Mouse (Mus musculus) cerebellum, postnatal 10 days (tissue): Measurements from ENCODE around the gene Ago4.
A peak's percentile ranks its signal among the peaks of the same experiment; 100 is the strongest.
"Not testable (repeated sequence)": the region's sequence is repeated elsewhere in the genome, so short reads cannot be mapped to it uniquely, and the experiment has no call there.

Experiments used
- DNase-seq, 2 experiments: peaks; one replicate each; pipeline ENCODE4 v3.0.0; 2021; ENCODE audit warnings: mixed read lengths in 2 of 2

Ago4 gene

GRCm38 (mm10) chr4:126532827-126533728, at the start of gene Ago4:
Gene Ago4, minus strand, starts transcription at chr4:126533472.
- peak; percentile 86 to 92 for DNase-seq

DNA sequence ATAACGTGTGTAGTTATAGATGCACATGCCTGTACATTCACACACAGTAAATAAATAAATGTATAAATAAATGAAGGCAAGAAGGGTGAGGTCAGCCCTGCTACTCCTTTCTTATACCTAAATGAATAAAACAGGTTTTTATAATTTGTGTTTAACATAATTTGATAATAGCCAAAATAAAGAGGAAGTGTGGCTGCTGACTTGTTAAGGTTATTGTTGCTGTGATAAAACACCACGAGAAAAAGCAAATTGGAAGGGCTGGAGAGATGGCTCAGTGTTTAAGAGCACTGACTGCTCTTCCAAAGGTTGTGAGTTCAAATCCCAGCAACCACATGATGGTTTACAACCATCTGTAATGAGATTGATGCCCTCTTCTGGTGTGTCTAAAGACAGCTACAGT, 45.8 kb upstream of the Ago4 start:
- no peak for DNase-seq

DNA sequence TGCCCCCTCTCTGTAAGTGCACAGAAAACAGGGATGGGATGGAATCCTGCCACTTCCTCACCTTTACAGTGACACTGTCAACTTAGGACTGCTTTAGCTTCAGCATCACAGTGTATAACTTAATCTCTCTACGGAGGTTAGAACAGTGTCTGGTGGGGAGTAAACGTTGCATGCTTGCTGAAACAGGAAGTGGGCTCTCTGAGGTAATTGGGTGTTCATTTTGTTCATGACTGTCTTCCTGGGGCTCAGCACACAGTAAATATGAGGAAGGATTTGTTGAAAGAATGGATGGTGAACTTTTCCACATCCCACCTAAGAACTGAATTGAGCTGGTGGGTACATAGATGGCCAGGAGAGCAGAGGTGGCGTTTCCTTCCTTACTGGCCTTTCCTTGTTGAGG, 44.6 kb upstream of the Ago4 start:
- no peak for DNase-seq

DNA sequence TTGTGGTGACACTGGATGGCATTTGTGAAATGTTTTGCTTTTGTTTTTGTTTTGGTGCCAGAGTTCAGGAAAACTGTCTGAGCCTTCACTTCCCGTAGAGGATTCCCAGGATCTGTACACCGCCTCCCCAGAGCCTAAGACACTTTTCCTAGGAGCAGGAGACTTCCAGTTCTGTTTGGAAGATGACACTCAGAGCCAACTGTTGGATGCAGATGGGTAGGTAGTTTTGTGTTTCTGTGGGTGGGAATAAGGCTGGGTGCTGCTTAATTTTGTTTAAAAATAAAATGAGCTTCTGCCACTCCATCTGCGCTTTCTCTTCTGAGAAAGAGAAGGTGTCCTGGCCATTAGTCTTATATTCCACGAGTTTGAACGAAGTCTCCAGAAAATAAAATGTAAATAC, 43.0 kb upstream of the Ago4 start:
- no peak for DNase-seq

DNA sequence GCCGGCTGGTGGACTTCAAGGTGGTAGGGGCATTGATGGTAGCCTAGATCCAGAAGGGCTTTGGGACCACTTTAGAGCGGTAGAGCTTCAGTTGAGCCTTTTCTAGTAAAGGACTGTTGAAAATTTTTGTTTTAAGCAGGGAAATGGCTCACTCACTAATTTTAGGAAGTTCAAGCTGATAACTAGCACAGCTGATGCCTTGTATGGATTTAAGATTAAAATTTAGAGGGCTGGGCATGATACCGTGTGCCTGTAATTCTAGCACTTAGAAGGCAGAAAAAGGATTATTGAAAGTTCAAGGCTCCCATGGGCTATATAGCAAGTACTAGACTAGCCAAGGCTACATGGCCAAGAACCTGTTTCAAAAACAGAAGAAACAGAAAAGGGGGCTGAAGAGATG, 36.5 kb upstream of the Ago4 start:
- no peak for DNase-seq

DNA sequence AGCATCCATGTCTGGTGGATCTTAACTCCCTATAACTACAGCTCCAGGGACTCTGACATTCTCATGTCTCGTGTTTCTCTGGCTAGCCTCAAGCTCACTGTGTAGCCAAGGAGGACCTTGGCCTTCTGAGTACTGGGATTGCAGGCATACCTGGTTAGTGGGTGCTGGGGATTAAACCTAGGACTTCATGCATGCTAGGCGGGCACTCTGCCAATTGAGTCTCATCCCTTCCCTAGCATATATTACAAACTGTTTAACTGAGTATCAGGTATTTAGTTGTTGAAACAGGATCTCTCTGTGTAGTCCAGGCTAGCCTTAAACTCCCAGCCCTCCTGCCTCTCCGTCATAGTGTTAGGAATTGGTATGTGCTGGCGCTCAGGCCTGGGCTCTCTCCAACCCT, 34.0 kb upstream of the Ago4 start:
- peak in 1 of 2 experiments; percentile 7 for DNase-seq

- no peak for DNase-seq
These were observed 30.5 kb upstream of the Ago4 start for GRCm38 (mm10) chr4:126563798-126564197.

DNA sequence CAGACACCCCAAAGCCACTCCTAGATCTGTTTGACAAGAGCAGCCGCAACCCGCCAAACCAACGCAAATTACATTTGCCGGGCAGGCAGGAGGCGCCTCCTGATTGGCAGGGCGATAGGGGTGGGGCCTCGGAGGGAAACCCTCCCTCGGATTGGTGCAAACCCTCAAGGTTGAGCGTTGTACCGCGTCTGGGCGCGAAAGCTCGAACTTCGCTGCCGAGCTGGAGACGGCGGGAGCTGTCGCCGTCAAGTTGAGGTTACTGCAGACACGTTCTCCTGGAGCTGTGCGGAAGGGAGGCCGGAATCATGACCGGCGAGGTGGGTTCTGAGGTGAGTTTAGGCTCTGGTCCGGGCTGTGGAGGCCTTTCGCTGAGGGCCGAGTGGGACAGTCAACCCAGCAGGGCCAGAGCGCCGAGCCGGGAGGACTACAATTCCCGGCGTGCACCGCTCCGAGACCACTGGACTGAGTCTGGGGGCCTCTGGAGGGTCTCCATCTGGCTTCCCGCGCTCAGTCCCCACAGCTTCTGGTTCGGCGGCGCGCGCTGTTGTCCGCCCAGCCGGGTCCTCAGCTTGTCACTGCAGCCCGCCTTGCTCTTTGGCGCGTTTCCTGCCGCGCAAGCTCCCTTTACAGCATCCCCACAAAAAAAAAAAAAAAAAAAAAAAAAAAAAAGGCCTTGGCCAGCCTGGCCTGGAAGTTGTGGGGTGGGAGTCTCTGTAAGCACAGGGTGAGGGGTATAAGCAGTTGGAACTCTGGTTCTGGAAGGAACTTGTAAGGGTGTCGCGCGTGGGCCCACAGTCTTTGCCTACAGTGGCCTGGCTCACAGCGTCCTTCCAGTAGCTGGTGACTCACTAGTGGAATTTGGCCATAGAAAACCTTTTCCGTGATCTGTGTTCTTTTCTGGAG, 23.8 kb upstream of the Ago4 start, which contains the start of gene Clspn:
Gene Clspn, plus strand, starts transcription at position 127 of the 903 bp plus-strand sequence.
- peak; percentile 93 to 95 for DNase-seq

- DNase-seq: peak; percentile 33 to 70
These were observed 21.2 kb upstream of the Ago4 start for GRCm38 (mm10) chr4:126554462-126554861.

DNA sequence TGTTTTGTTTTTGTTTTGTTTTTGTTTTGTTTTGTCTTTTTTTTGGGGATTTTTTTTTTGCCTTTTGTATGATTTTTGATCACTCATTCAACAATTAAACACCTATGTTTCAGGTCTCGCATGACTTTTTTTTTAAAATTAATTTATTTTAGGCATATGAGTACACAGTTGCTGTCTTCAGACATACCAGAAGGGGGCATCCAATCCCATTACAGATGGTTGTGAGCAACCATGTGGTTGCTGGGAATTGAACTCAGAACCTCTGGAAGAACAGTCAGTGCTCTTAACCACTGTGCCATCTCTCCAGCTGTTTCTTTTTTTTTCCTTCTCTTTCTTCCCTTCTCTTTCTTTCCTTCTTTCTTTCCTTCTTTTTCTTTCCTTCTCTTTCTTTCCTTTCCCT, 20.4 kb upstream of the Ago4 start:
- no peak for DNase-seq

DNA sequence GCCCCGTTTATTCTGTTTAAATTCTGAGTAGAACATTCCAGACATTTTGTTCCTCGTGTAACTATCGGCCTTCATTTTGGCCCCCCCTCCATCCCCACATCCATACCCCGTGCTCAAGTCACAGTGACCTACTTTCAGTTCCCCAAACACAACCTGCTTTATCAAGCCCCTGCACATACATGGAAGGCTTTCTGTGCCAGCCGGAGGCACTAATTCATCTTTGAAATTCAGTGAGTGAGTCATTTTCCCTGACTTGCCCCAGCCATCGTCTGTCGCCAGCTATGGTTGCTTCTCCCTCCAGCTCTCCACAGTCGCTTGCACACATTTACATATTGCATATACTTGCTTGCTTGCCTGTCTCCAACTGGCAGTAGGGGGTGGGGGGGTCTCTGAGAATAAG, 19.8 kb upstream of the Ago4 start:
- DNase-seq: no peak

GRCm38 (mm10) chr4:126552136-126552535, 18.9 kb upstream of the Ago4 start:
- DNase-seq: peak in 1 of 2 experiments; percentile 9

DNA sequence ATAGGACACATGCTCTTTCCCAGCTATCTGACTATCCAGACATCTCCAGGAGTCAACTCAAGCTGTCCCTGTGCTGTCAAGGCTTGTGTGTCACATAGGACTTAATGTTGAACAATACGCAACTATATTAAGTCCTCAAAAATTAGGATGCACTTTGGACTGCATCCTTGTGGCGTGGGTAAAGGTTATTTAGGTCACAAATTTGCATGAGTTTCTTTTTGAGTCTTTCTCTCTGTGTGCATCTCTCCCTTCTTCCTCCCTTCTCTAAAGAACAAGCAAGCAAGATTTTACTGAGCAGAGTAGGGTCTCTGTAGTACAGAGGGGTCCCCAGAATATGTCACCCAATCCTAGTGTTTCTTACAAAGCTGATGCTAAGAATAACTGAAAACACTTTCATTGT, 12.9 kb upstream of the Ago4 start:
- no peak for DNase-seq

- DNase-seq: no peak
These were observed 12.4 kb upstream of the Ago4 start for GRCm38 (mm10) chr4:126545703-126546102.

GRCm38 (mm10) chr4:126545016-126545415, 11.7 kb upstream of the Ago4 start:
- no peak for DNase-seq

DNA sequence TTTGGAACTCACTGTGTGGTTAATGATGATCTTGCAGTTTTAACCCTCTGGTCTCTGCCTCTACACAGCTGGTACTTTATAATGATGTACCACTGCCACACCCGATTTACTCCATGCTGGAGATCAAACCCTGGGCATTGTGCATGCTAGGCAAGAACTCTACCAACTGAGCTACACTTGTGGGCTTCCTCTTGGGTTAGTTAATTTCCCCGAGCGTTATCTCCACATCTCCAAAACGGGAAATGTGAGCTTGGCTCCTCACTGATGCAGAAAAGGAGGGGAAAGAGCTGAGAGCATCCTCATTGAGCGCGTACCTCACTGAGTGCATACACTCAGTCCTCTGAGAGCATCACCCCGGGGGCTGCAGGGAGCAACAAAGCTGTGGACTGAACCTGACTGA, 9.6 kb upstream of the Ago4 start:
- no peak for DNase-seq

DNA sequence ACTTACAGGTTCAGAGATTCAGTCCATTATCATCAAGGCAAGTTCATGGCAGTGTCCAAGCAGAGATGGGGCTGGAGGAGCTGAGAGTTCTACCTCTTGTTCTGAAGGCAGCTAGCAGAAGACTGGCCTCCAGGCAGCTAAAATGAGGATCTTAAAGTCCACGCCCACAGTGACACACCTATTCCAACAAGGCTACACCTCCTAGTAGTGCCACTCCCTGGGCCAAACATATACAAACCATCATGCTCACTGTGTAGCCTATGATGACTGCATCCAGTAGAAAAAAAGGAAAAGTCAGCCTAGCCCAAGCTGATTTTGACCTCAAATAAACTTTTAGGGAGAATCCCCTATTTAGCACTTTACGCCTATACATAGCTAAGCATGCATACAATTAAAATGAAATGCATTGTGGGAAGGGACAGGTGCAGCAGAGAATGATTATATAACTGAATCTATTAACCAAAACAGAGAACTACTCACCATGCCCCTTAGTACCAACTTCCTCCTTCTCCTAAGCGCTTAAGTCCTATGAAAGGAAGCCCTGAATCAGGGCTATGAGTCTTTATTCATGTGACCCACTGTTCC, 7.3 kb upstream of the Ago4 start:
- DNase-seq: no peak

DNA sequence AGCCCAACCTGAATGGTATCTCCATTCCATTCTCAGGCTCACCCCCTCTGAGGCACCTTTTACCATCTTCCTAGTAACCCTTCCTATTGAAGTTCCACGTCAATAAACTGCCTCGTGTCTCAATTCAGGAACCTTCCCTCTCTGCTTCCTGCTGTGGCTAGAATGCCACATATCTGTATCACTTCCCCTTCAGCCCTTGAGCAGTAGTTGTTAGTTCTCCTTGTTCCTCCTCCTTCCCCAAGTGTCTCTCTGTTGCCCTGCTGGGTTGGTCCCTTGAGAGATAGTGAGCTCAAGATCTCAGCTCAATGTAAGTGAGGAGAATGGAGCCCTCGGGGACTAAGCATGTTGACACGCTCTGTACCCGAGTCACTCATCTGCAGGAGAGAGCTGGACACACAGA, 3.6 kb upstream of the Ago4 start:
- DNase-seq: no peak

- not testable (repeated sequence) for DNase-seq
These were observed 2.4 kb upstream of the Ago4 start for GRCm38 (mm10) chr4:126535631-126536030.

GRCm38 (mm10) chr4:126533729-126534070, 428 bp upstream of the Ago4 start:
- DNase-seq: no peak

- DNase-seq: no peak
These were observed 980 bp downstream of the Ago4 start for GRCm38 (mm10) chr4:126532292-126532691.

DNA sequence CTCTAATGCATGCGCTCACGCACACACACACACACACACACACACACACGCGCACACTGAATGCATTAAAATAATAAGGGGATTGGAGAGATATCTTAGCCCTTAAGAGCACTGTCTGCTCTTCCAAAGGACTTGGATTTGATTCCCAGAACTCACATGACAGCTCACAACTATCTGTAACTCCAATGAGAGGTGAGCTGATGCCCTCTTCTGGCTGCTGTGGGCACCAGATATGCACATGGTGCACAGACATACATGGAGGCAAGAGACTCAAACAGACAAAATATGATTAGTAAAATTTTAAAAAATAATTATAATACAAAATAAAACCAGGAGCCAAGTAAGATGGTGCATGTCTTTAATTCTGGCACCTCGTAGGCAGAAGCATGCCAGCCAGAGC, 6.4 kb downstream of the Ago4 start:
- no peak for DNase-seq

DNA sequence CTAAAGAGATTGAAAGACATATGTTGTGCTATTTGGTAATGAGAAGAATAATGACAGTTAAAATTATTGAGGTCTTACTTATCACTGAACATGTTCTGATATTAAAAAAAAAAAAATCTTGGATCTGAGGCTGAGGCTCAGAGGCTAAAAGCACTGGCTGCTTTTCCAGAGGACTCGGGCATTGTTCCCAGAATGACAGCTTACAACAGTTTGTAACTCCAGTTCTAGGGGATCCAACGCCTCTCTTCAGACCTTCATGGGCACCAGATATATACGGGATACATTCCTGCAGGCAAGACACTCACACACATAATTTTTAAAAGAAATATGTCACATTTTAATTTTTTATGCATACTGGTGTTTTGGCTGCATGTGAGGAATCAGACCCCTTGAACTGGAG, 7.1 kb downstream of the Ago4 start:
- DNase-seq: peak; percentile 23 to 25
